Mouse (Mus musculus) colon, adult 2 months (tissue): ENCODE results near the gene Eci3. TPM values are rescaled to one million over a fixed set of nuclear protein-coding genes. Genes with fewer than 3 reads are reported as not detected.

Experiments
- polyA plus RNA-seq: library from polyadenylated mRNA; depleted of rRNA; stranded (reverse); fragments of >200 nt; gene quantifications from 2 replicates; pipeline ENCODE4 v1.2.3, GENCODE M21; 2012; rRNA removed

Gene Eci3
- polyA plus RNA-seq, result 1.9 and 2.2 TPM in 2 replicates

DNA sequence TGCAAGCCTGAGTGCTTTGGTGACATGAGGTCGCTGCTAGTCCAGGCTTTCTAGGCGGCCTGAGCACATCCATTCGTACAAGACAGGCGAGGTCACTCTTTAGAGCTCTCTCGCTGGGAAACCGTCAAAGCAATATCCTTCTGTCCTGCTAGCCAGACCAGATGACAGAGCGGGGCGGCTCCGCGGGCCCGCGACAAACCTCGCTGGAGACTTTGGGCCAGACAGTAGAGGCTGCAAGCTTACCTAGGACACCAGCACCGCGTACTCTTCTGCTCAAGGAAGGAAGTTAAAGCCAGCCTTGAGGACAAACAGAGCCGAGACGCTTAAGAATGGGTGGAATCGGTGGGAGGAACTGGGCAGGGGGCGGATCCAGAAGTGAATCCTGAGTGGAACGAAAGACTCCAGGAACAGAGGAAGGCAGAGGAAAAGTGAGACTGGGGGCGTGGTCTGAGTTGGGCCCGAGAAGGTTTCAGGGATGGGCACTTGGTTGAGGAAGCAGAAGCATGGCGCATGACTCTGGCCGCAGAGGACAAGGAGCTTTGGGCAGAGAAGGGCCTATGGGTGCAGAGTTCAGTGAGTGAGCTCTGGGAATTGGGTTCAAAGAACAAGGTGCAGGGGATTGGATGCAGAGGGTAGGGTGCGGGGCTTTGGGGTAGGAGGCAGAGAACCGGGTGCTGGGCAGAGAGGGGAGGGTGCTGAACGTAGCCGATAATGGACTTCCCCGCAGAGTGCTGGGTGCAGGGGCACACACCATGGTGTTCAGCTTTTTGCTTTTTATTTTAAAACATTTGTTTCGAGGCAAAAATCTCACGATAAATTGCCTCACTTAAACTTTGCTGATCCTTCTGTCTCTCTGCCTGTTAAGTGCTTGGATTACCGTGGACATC lies at the start of gene Eci3:
Gene Eci3 (minus strand): TSS at position 300 of the 887 bp plus-strand sequence.

DNA sequence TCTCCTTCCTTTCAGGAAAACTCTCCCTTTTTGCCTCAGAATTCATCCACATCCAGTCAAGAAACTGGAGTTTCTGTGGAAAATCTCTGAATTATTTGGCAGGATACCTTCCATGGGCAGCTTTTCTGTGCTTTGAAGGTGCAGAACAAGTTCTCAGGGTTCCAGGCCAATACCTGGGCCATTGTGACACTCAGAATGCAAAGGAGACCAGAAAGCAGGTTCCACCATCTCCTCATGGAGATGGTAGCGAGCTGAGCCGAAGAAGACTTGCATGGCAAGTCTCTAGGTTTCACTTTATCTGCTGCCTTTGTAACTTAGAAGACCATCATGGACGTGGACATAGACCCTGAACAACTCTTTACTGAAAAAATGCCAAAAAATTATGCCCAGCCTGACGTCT lies 39.4 kb downstream of the Eci3 start, which contains the start of the genes Fam217a and 4933417A18Rik:
Gene Fam217a (minus strand): TSS at position 101 of the 400 bp plus-strand sequence.
Gene 4933417A18Rik (plus strand): TSS at position 200 of the 400 bp plus-strand sequence.

Other genes with a start within 250 kb of the Eci3 start
- gene Fam50b, start 229.0 kb downstream of the Eci3 start, polyA plus RNA-seq, result not detected in 2 replicates
- 5.5 and 5.6 TPM in 2 replicates for gene Prpf4b, start 88.5 kb downstream of the Eci3 start, polyA plus RNA-seq
- 0.06 TPM in 2 replicates for gene Fam217a, start 39.5 kb downstream of the Eci3 start, polyA plus RNA-seq
- not detected in 2 replicates for gene 4933417A18Rik, start 39.4 kb downstream of the Eci3 start, polyA plus RNA-seq
- gene Eci2, start 63.3 kb upstream of the Eci3 start, polyA plus RNA-seq, result 19.2 and 24.6 TPM in 2 replicates